Mouse (Mus musculus): Measurements from ENCODE around the gene Wfikkn2. TPM values are rescaled to one million over a fixed set of nuclear protein-coding genes. Genes with fewer than 3 reads are reported as not detected.

Gene Wfikkn2
- total RNA-seq (2021), result 1 to 10 TPM; 1.0 to 1.3 TPM

DNA sequence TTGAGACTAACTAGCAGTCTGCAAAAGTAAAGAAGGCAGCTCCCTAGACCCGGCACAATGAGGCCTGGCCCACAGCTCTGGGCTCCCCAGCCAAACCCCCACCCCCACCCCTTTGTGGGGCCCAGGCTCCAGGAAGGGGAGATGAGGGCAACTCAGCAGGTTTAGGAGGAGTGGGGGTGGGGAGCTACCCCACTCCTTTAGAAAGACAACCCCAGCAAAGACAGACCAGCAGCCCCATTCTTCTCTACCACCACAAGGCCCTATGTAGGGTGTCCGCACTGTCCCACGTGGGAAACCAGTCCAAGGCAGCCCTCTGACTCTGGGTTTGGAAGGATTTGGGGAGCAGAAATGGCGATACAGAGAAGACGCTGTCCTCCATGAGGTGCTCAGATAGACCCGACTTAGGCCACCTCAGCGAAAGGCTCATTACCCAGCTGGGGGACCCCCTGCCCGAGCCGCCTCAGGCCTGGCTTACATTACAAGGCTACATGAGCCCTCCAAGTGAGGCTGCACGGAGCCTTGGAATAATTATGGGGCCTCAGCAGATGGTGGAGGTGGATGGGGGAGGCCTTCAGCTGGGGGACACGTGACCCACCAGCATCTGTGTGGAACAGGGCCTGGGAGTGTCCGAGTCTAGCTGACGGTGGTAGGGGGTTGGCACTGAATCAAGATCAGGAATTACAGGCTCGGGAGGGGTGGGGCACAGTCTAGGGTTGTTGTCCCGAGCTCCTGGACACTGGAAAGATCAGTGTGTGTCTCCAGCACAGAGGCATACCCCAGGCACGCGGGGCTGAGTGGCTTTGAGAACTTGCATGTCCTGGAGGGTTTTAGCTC lies at the start of gene Wfikkn2:
Gene Wfikkn2, minus strand, starts transcription at position 51 of the 834 bp plus-strand sequence.
- peak in 1 of 2 experiments; percentile 69 for DNase-seq (ENCODE audit: extremely low spot score in 1 of 2, low spot score in 2 of 2)
- intact Hi-C loops (cut with DNase I), result no loop called here

DNA sequence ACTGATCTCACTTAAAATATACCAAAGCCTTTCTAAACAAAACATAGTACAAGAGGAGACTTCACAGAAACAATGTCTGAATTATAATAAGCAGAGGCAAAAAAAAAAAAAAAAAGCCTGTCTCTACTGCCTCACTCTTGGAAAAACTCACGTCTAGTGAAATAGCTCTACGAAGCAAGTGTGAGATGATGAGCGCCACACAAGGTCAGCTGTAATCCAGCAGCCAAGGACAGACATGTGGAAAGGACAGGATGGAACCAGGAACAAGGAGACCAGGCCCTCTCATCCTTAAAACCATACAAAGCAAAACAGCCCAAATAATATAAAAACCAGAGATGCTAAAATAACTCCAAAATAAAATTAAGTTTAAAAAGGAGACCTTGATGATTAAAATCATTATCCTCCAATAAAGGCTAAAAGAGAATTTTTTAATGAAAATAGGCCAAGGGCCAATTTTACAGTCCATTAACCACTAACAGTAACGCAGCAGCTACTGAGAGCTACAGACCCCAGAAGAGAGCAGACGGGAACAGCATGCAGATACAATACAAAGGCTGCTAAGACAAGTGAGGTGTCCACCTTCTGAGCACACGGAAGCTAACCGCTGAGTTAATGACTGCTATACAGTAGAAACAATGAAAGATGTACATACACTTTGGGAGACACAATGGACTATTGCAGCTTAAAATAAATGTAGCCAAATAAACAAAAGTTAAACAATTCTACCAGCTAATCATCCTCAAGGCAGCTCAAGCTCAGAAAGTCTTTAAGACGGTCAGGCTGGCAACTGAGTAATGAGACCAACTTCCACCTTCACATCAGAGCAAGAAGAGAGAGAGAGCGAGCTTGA lies 49.4 kb upstream of the Wfikkn2 start:
- intact Hi-C loops (cut with DNase I), result no loop called here
- DNase-seq (ENCODE audit: extremely low spot score in 1 of 2, low spot score in 2 of 2), result no peak

DNA sequence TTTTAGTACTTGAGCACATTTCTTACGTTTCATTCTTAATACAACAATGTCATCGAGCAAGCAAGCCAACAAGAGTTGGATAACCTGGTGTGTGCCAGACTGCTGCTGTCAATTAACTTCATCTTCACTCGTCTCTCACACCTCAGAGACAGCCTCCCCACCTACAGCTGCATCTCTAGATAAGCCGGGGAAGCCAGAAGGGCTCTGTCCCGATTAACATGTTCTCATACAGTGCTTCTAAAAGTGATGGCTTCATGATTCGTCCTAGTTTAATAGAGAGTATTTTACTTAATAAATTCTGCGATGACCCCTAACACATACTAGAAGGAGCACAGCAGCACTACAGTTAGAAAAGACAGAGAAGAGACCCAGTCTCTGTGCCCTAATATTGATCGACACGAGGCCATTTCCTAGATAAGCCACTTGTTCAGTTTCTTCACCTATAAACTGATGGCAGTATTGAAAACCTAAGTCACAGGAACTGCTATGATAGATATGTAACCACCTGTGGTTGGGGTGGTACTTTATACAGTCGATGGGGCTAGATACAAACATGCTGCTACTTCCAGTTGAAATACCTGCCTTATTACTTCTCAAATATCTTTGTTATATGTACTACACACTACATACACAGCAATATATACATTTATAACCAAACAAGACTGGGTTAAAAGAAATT lies 44.4 kb upstream of the Wfikkn2 start:
- DNase-seq (ENCODE audit: extremely low spot score in 1 of 2, low spot score in 2 of 2), result no peak
- intact Hi-C loops (cut with DNase I), result no loop called here

DNA sequence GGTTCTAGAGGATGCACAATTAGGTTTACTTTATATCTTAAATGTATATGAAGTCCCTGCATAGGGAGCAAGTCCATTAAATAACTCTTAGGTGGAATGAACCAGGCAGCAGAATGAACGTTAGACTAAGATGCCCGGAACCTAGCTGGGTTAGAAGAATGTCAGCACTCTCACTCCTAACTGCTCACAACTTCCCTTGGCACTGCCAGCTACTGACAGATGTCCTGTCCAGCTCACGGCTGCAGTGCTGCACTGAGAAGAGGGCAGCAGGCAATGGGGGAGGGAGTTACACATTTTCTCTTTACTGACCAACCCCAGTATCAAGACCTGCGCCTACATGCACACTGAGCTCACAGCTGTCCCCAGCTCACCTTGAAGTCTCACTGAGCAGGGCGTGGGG lies 41.3 kb upstream of the Wfikkn2 start:
- DNase-seq (ENCODE audit: extremely low spot score in 1 of 2, low spot score in 2 of 2), result no peak
- intact Hi-C loops (cut with DNase I), result no loop called here

DNA sequence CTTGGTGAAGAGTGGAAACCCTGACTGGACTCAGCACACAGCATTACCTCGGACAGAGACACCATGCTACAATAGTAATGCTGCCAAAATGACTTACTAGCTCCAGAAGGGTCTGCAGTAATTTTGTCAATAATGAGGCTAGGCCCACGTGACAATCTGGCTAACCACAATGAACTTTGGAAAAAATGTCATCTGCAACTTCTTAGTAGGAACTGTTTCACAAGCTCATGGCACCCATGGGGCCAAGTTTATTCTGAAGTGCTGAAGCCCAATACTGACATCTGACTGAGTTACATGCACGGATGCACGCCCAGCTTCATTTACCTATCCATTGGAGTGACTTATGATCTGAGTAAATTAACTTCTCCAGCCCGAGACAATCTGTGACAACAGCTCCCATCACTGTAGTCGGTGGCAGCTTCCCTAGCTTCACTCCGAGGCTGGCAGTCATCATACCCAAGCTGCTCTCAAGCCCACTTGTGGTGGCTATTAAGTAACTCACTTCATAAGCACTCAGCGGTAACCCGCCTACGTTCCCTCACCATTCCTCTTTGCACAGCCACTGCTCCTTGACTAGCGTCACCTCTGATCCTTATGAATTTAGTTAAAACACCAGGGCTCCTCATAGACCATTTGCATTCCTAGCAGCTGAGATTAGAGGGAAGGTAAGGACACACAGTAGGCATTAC lies 40.2 kb upstream of the Wfikkn2 start:
- intact Hi-C loops (cut with DNase I), result no loop called here
- DNase-seq (ENCODE audit: extremely low spot score in 1 of 2, low spot score in 2 of 2), result no peak

DNA sequence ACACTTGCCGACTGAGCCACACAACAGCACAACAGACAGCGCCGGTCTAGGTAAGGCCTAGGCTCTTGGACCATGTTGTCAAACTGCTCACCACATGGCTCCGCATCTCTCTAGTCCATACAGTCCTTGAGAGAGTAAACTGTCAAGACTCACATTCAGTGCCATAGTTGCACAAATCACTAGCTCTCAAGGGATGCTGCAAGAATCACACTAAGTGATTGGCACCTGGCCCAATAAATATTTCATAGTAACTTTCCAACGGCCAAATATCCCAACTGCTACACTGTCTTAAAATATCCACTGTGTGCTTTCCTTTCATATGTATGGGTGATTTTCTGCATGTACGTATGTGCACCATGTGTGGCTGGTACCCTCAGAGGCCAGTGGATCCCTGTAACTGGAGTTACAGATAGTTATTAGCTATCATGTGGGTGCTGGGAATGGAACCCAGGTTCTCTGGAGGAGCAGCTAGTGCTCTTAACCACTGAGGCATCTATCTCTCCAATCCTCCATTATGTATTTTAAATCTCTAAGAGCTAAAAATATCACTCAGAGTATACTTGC lies 37.8 kb upstream of the Wfikkn2 start:
- DNase-seq (ENCODE audit: extremely low spot score in 1 of 2, low spot score in 2 of 2), result no peak
- intact Hi-C loops (cut with DNase I), result no loop called here

DNA sequence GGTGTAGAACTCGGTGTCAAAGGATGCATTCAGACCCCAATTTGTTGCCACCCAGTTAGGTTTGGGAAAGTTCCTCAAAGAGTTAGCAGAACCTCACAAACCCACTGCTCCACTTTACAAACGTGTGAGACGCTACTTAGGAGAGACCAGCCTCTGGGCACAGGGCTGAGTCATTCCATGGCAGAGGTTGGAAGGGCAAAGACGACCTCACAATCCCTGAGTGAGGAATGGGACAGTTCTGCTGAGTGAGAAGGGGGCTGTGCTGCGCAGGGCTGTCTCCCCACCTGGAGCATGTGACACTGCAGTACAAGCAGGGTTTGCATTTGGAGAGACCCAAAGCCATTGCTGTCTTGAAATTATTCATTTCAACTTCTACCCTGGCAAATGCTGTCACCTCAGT lies 36.5 kb upstream of the Wfikkn2 start:
- intact Hi-C loops (cut with DNase I), result no loop called here
- no peak for DNase-seq (ENCODE audit: extremely low spot score in 1 of 2, low spot score in 2 of 2)

DNA sequence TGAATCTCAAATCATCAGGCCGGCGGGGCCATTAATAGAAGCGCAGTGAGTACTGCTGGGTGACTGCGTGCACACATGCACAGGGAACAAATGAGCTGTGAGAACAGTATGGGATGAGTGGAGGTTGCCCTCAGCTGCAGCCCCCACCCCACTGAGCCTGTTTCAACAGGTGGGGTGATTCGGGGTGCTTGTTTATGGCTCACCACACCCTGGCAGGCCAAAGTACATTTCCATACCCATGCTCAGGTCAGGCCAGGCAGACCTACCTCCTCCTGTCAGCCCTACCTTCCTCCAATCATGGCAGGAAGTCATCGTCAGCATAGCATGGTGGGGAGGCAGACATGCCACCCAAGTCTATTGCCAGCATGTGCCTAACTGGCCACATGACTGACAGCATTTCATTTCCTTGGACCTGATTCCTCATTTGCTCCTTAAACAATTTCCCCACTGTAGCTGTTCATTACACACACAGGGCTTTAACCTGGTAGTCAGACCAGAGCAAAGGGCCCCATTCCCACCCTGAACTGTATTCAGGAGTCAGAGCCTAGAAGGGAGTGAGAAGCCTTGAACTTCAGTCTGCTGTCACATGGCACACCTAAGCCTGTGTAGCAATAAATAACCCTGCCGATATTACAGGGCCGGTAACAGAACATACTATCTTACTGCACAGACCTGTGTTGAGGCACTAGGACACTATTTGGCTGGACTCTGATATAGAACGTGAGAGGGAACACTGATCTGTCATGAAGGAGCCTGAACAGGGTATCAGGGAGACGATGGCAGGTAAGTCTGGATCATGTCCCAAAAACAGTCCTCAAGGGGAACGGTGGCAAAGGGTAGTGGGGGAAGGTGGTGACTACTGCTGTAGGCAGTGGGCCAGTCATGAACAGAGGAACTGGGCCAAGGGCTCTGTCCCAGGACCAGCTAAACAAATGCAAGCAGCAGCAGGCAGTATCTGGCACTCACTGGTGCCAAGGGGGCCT lies 35.7 kb upstream of the Wfikkn2 start, which contains the start of gene Gm21885:
Gene Gm21885, plus strand, starts transcription at position 675 of the 983 bp plus-strand sequence.
- intact Hi-C loops (cut with DNase I), result no loop called here
- DNase-seq (ENCODE audit: extremely low spot score in 1 of 2, low spot score in 2 of 2), result peak in 1 of 2 experiments; percentile 40

DNA sequence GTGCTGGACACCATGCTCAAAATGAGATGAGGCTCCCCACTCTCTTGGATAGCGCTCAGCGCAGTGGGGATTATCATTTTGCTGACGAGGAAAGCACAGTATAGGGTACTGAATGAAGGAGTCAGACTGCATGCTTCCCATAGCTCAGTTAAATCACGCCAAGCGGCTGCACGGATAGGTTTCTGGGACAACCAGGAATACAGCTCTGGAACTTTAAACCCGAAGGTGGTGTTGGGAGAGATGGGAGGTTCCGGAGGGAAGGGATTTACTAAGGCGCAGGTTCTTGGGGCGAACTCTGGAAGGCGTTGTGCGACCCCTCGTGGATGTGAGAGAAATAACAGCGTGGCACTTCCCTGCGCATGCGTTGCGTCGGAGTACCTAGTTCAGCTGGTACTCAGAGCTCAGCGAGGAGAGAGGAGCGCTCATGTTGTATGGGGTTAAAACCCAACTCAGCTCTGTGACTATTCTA lies 31.1 kb upstream of the Wfikkn2 start:
- DNase-seq (ENCODE audit: extremely low spot score in 1 of 2, low spot score in 2 of 2), result peak; percentile 89 to 91
- intact Hi-C loops (cut with DNase I), result loop anchor here (1.0 to 2.0 kb wide), 2 partner anchors 41 to 148 kb away; no protein-coding TSS in a partner anchor

DNA sequence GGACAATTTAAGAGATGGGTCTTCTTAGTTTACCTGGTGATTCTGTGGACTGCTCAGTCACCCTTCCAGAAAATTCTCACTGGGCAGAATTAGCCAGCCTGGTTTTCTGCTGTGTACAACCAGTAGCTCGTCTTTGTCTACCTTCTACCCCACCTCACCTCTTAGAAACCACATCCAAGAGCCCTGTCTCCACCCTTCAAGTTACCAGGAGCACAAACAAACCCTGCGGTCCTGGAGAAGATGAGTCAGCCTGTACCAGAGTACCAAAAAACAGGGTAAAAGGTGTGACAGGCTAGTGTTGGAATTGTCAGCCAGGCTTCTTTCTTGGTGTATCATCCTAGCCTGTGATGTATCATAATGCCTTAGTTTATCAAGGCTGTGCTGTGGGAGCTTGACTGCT lies 29.9 kb upstream of the Wfikkn2 start:
- no peak for DNase-seq (ENCODE audit: extremely low spot score in 1 of 2, low spot score in 2 of 2)
- intact Hi-C loops (cut with DNase I), result loop anchor here (2.0 kb wide), 1 partner anchor 147 kb away; no protein-coding TSS in a partner anchor

DNA sequence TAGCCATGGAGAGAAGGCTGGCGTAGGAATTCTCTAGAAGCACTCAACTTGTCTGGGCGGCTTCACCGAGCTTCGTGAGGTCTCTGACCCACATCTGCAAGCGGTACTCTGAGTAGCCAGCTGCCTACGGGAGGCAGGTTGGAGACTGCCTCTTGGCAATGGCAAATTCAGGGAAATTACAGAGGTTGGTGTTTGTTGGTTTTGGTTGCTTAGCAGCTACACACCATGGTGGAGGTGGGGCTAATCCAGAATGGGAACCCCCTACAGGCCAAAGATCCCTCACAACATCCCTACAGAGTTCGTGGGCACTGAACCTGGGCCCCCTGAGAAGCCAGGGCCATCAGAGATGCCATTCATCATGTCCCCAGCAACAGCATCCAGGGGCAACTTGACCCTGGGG lies 29.4 kb upstream of the Wfikkn2 start:
- intact Hi-C loops (cut with DNase I), result no loop called here
- DNase-seq (ENCODE audit: extremely low spot score in 1 of 2, low spot score in 2 of 2), result no peak

DNA sequence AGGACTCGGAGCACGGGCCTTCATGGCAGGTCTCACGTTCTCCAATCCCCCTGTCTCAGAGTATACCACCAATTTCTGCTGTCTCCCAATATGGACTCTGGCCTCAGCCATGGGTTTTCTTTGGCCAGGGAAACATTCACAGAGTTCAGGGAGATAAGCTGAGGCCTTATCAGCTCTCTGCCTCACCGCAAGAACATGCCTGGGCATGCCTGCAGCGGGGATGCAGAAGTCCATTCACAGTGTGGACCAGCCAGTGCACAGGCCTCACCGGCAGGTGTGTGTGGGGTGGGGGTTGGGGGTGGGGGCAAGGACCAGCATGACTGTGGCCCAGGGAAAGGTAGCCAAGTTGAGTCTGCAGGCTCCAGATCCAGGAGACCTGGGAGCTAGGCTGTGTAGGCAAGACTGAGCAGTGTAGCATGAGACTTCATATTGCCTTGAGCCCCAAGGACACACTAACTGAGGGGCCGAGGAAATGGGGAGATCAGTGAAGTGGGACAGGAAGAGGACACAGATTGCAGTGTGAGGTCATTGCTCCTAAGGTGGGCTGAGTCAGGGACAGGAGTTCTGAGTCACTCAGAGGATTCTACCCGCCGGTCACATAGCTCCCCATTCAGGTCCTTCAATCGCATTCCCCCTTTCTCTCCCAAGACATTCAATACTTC lies 28.5 kb upstream of the Wfikkn2 start:
- DNase-seq (ENCODE audit: extremely low spot score in 1 of 2, low spot score in 2 of 2), result no peak
- intact Hi-C loops (cut with DNase I), result no loop called here

DNA sequence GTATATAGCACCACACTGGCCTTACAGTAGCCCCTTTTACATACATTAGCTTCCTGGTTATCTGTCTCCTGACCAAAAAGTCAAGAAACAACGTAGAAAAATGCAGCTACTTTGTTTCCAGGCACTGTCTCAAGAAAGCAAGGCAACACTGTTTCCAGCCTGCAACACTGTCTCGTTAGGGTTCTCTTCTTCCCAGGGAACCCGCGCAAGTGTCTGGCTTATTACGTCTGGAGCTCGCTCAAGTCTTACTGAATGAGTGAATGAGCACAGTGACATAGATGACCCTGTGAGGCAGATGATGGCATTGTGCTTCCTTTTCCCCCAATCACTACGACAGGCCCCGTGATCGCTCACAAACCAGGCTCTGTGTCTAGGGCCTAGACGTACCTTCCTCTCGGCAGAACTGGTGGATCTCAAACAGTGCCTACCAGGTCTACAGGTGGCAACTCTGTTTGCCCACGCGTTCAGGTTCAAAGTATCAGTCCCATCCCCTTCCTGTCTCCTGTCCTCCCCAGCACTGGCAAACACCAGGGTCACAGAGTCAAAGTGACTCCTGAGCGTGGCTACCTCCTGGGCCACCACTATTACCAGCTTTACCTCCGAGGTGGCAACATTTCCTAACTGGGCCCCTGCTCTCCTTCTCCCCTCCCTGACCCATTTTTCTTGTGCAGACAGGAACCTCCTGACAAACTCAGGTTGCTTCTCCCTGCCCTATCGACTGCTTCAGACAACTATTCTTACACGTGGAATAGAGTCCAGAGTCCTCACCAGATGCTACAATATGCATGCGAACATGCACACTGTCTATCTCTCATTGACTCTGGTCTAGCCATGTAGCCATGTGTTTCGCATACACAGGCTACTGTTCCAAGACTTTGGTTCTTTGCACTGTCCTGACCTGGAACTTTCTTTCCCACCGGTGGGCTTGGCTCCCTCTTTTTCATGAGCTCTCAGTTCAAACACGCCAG lies 27.4 kb upstream of the Wfikkn2 start:
- no peak for DNase-seq (ENCODE audit: extremely low spot score in 1 of 2, low spot score in 2 of 2)
- intact Hi-C loops (cut with DNase I), result no loop called here

DNA sequence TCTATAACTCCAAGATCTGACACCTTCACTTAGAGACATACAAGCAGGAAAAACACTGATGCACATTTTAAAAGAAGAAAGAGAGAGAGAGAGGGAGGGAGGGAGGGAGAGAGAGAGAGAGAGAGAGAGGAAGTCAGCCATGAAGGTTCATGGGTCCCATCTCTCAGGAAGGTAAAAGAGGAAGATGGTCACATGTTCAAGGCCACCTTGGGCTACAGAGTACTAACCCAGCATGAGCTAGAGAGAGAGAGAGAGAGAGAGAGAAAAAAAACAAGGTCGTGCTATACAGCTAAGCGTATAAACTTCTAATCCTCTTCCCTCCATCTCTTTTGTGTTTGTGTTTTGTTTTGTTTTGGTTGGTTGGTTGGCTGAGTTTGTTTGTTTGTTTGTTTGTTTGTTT lies 25.2 kb upstream of the Wfikkn2 start:
- intact Hi-C loops (cut with DNase I), result no loop called here
- no peak for DNase-seq (ENCODE audit: extremely low spot score in 1 of 2, low spot score in 2 of 2)

DNA sequence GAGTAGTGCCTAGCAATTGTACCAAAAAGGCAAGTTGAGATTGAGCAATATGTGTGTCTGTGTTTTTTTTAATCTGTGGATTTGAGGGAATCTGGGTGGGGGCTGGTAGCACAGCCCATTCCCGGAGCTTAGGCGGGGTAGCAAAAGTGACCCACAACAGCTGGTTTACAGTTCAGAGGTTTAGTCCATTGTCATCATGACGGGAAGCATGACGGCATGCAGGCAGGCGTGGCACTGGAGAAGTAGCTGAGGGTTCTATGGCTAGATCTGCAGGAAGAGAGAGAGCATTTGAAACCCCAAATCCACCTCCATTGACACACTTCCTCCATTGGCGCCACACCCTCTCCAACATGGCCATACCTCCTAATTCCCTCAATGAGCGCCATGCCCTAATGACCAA lies 24.1 kb upstream of the Wfikkn2 start:
- intact Hi-C loops (cut with DNase I), result no loop called here
- no peak for DNase-seq (ENCODE audit: extremely low spot score in 1 of 2, low spot score in 2 of 2)

DNA sequence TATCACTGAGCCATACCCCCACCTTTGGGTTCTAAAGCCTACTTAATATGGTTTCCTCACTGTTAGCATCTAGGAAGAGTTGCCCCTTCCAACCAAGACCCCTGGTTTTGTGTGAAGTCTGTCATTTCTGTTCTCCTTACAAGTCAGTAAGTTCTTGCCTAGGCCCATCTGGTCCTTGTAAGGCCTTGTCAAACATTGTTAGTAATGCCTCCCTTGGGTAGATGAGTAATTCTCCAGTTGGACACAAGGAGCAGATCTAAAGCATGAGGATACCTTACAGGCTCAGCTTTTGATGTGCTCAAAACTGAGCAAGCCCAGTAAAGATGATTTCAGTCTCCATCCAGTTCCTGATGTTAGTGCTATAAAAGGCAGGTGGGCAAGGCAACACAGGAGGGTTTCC lies 23.0 kb upstream of the Wfikkn2 start:
- intact Hi-C loops (cut with DNase I), result no loop called here
- no peak for DNase-seq (ENCODE audit: extremely low spot score in 1 of 2, low spot score in 2 of 2)

All from left cerebral cortex, postnatal 10 days (tissue).